Mouse (Mus musculus): ENCODE measurements around the gene Urb2. TPM values are rescaled to one million over a fixed set of nuclear protein-coding genes. Genes with fewer than 3 reads are reported as not detected.
A peak's percentile ranks its signal among the peaks of the same experiment; 100 is the strongest.
"Not testable (repeated sequence)": the region's sequence is repeated elsewhere in the genome, so short reads cannot be mapped to it uniquely, and the experiment has no call there.

Gene Urb2
- polyA plus RNA-seq, 1 experiment from 2014 or later = 9.0 TPM

DNA sequence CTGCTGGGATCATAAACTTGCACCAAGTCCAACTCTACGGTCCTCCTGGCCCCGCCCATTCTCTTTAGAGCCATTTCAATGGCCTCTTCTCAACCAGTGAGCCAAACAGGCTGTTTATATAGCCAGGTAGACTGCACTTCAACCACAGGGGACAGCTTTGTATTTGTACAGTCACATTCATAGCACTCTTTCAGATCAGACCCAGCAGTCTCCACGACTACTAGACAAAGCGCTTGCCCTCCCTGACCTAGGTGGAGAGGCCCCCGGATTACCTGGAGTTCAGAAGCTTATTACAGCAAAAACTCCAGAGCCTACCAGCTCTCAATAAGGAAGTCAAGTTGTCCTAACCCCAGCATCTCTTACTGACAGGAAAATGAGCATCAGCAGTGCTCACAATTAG lies 27.7 kb upstream of the Urb2 start:
- H3K36me3 ChIP-seq (ENCODE audit: insufficient read depth) = peaks cover 31% of the 10 kb centered on the region
- no peak overlapping the region for H3K4me3 ChIP-seq (ENCODE audit: low read depth, low read length)
- no peaks in the 10 kb centered on the region for H3K27me3 ChIP-seq (ENCODE audit: insufficient read depth, low read length)
- peak; percentile 16 for DNase-seq
- H3K27ac ChIP-seq (ENCODE audit: low read depth) = peak overlapping the region; percentile 65
- H3K4me1 ChIP-seq (ENCODE audit: insufficient read depth) = no peaks in the 10 kb centered on the region
- 0 out of 2 replicates have a peak, but pooled peaks have one; percentile 38 for ATAC-seq (ENCODE audit: insufficient read depth)
- H3K9ac ChIP-seq = no peak overlapping the region
- H3K9me3 ChIP-seq (ENCODE audit: low read depth, low read length) = no peaks in the 10 kb centered on the region
- WGBS = 69% methylated on average over 5 of the region's 5 CpGs
- TF ChIP-seq CTCF (IDR thresholded peaks at IDR 0.05; ENCODE audit: low read depth) = no peak
- H3K4me2 ChIP-seq = 0 out of 2 replicates have a peak overlapping the region, but pooled peaks have one; percentile 12

DNA sequence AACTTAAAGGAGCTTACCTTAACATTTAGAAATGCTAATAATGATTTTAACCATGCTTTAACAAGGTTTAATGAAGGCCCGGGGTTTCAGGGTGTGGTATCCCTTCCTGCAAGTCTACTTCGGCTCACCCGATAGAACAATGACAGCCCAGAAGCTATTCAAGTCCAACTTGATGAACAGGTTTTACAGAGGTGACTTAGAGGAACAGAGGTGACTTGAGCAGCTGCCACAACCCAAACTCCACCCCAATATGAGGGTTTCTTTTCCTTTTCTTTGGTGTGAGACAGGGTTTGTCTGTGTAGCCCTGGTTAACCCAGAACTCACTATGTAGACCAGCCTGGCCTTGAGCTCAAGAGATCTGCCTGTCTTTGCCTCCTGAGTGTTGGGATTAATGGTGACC lies 27.3 kb upstream of the Urb2 start:
- Histone ChIP-seq H3K36me3 (ENCODE audit: insufficient read depth) (peaks cover 35% of the 10 kb centered on the region), H3K27me3 (ENCODE audit: insufficient read depth, low read length) (no peaks in the 10 kb centered on the region), H3K4me2 (peak overlapping the region; percentile 12; the same call in 1 of the 2 replicates), H3K27ac (ENCODE audit: low read depth) (peak overlapping the region; percentile 65), H3K9ac (no peak overlapping the region), H3K4me1 (ENCODE audit: insufficient read depth) (no peaks in the 10 kb centered on the region), H3K9me3 (ENCODE audit: low read depth, low read length) (no peaks in the 10 kb centered on the region), H3K4me3 (ENCODE audit: low read depth, low read length) (no peak overlapping the region)
- peak; percentile 63 for DNase-seq
- ATAC-seq (ENCODE audit: insufficient read depth) = 0 out of 2 replicates have a peak, but pooled peaks have one; percentile 24
- 76% methylated on average over 3 of the region's 3 CpGs for WGBS
- TF ChIP-seq CTCF (IDR thresholded peaks at IDR 0.05; ENCODE audit: low read depth) = no peak

DNA sequence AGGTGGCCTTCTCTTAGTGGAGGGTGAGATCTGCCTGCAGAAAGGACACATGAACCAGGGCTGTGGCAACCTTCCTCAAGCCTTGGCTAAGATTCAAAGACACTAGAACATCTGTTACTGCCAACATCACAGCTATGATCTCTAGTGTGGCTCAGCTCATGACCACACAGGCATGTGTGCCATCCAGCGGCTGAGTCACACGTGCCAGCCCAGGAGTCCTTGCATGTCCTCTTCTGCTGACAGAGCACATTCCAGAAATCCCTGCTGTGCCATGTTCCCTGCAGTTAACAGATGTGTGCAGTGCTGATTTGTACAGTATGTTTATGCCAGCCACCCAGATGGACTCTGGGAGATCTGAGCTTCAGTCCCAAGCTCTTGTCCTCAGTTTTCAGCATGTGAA lies 21.7 kb upstream of the Urb2 start:
- DNase-seq (no peak), ATAC-seq (ENCODE audit: insufficient read depth) (no peak)
- TF ChIP-seq CTCF (IDR thresholded peaks at IDR 0.05; ENCODE audit: low read depth) = no peak
- 78% methylated on average over 2 of the region's 2 CpGs for WGBS
- no peaks in the 10 kb centered on the region for H3K4me1 ChIP-seq (ENCODE audit: insufficient read depth)
- peaks cover 81% of the 10 kb centered on the region for H3K36me3 ChIP-seq (ENCODE audit: insufficient read depth)
- H3K27me3 ChIP-seq (ENCODE audit: insufficient read depth, low read length) = no peaks in the 10 kb centered on the region
- no peak overlapping the region for H3K4me2 ChIP-seq
- no peak overlapping the region for H3K9ac ChIP-seq
- H3K27ac ChIP-seq (ENCODE audit: low read depth) = no peak overlapping the region
- no peak overlapping the region for H3K4me3 ChIP-seq (ENCODE audit: low read depth, low read length)
- no peaks in the 10 kb centered on the region for H3K9me3 ChIP-seq (ENCODE audit: low read depth, low read length)

DNA sequence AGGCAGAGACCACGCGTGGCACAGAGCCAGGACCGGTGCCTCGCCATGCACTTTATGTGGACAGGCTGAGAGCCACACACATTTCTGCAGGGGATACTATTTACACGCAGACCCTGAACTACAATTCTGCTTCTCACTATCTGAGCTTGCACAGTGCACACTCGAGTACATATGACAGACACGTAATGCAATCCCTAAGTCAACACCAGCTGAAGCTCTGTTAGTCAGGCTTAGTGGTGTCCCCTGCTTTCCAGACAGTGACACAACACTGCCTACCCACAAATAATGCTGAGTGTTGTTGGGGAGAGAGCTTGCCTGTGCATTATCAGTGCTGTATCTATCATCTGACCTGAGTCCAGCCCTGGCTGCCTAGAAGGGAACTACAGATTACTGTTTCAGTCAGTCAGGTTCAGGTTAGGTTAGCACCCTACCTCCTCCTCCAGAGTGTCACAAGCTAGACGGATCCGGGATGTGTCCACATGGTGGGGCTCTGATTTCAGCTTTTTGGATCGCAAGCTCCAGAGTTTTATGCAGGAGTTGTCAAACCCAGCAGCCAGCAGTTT lies 18.7 kb upstream of the Urb2 start:
- H3K4me3 ChIP-seq (ENCODE audit: low read depth, low read length) = no peak overlapping the region
- no peak overlapping the region for H3K4me2 ChIP-seq
- no peaks in the 10 kb centered on the region for H3K9me3 ChIP-seq (ENCODE audit: low read depth, low read length)
- no peaks in the 10 kb centered on the region for H3K4me1 ChIP-seq (ENCODE audit: insufficient read depth)
- DNase-seq = no peak
- no peak for ATAC-seq (ENCODE audit: insufficient read depth)
- no peak overlapping the region for H3K9ac ChIP-seq
- peaks cover 94% of the 10 kb centered on the region for H3K36me3 ChIP-seq (ENCODE audit: insufficient read depth)
- no peak for TF ChIP-seq CTCF (IDR thresholded peaks at IDR 0.05; ENCODE audit: low read depth)
- no peaks in the 10 kb centered on the region for H3K27me3 ChIP-seq (ENCODE audit: insufficient read depth, low read length)
- H3K27ac ChIP-seq (ENCODE audit: low read depth) = no peak overlapping the region
- WGBS = 85% methylated on average over 10 of the region's 10 CpGs

DNA sequence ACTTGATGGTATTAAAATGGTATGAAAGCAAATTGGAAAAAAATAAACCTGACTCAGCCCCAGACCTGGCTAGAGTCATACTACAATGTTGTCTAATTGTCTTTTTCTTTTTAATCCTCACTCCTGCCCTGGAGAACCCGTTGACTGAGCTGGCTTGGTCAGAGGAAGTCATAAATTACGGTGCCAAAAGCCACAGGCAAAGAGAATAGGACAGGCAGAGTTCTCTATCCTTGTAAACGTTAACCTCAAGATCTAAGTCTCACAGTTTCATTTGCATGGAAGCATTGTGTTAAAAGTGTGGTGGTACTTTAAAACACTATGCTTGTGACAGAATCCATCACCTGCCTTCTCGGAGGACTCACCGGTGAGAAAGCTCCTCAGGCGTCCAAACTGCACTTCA lies 13.5 kb upstream of the Urb2 start:
- no peak overlapping the region for H3K9ac ChIP-seq
- no peaks in the 10 kb centered on the region for H3K27me3 ChIP-seq (ENCODE audit: insufficient read depth, low read length)
- no peaks in the 10 kb centered on the region for H3K4me1 ChIP-seq (ENCODE audit: insufficient read depth)
- no peaks in the 10 kb centered on the region for H3K9me3 ChIP-seq (ENCODE audit: low read depth, low read length)
- no peak overlapping the region for H3K27ac ChIP-seq (ENCODE audit: low read depth)
- no peak overlapping the region for H3K4me3 ChIP-seq (ENCODE audit: low read depth, low read length)
- 75% methylated on average over 6 of the region's 6 CpGs for WGBS
- H3K36me3 ChIP-seq (ENCODE audit: insufficient read depth) = peaks cover 67% of the 10 kb centered on the region
- DNase-seq (no peak), ATAC-seq (ENCODE audit: insufficient read depth) (no peak)
- H3K4me2 ChIP-seq = no peak overlapping the region
- TF ChIP-seq CTCF (IDR thresholded peaks at IDR 0.05; ENCODE audit: low read depth) = no peak

DNA sequence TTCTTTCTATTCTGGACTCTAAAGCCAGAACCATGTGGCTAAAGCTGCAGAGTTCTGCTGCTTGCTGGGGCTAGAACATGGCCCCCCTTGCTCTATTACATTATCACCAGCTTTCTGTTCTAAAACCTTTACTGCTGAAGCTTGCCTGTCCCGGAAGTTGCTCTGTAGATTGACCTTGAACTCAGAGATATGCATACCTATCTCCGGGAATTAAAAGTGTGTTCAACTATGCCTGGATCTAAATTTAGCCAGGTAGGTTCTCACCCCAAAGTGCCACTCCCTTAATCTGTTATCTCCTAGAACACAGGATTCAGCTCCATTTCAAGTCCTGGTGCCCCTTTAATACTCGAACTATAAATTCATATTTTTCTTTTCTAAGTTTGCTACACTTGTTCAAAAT lies 9.7 kb upstream of the Urb2 start:
- no peak for TF ChIP-seq CTCF (IDR thresholded peaks at IDR 0.05; ENCODE audit: low read depth)
- no peak overlapping the region for H3K4me2 ChIP-seq
- WGBS = 80% methylated on average over 3 of the region's 3 CpGs
- H3K36me3 ChIP-seq (ENCODE audit: insufficient read depth) = peaks cover 32% of the 10 kb centered on the region
- no peaks in the 10 kb centered on the region for H3K9me3 ChIP-seq (ENCODE audit: low read depth, low read length)
- DNase-seq (no peak), ATAC-seq (ENCODE audit: insufficient read depth) (no peak)
- H3K9ac ChIP-seq = no peak overlapping the region
- no peaks in the 10 kb centered on the region for H3K4me1 ChIP-seq (ENCODE audit: insufficient read depth)
- H3K4me3 ChIP-seq (ENCODE audit: low read depth, low read length) = no peak overlapping the region
- H3K27me3 ChIP-seq (ENCODE audit: insufficient read depth, low read length) = no peaks in the 10 kb centered on the region
- no peak overlapping the region for H3K27ac ChIP-seq (ENCODE audit: low read depth)

DNA sequence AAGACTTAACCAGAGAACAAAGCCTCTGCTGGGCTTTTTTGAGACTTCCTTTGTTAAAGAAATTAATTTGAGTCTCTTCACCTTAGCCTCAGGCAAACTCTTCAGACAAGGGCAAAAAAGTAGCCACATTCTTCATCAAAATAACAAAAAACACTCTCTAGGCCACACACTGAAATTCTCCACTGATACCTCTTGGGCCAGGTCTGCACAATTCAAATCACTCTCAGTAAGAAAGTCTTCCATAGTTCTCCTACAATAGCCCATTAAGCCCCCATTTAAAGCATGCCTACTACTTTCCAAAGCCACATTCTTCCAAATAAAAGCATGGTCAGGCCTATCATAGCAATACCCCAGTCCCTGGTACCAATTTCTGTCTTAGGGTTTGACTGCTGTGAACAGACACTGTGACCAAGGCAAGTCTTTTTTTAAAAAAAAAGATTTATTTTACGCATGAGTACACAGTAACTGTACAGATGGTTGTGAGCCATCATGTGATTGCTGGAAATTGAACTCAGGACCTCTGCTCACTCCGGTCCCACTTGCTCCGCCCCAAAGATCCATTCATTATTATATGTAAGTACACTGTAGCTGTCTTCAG lies 9.2 kb upstream of the Urb2 start:
- no peak overlapping the region for H3K4me2 ChIP-seq
- H3K9ac ChIP-seq = no peak overlapping the region
- no peak overlapping the region for H3K27ac ChIP-seq (ENCODE audit: low read depth)
- H3K36me3 ChIP-seq (ENCODE audit: insufficient read depth) = peaks cover 27% of the 10 kb centered on the region
- H3K27me3 ChIP-seq (ENCODE audit: insufficient read depth, low read length) = no peaks in the 10 kb centered on the region
- 94% methylated on average over 3 of the region's 3 CpGs for WGBS
- DNase-seq = no peak
- H3K9me3 ChIP-seq (ENCODE audit: low read depth, low read length) = no peaks in the 10 kb centered on the region
- no peak for ATAC-seq (ENCODE audit: insufficient read depth)
- H3K4me1 ChIP-seq (ENCODE audit: insufficient read depth) = no peaks in the 10 kb centered on the region
- TF ChIP-seq CTCF (IDR thresholded peaks at IDR 0.05; ENCODE audit: low read depth) = no peak
- no peak overlapping the region for H3K4me3 ChIP-seq (ENCODE audit: low read depth, low read length)

DNA sequence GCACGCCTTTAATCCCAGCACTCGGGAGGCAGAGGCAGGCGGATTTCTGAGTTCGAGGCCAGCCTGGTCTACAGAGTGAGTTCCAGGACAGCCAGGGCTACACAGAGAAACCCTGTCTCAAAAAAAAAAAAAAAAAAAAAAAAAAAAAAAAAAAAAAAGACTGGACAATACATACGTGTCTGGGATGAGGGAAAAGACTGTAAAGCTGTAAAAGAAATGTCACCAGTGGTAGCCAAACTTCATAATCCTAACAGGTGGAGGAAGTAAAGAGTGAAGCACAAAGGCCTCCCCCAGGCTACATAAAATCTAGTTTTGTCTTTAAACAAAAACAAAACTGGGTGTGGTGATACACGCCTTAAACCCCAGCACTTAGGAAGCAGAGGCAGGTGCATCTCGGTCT lies 7.0 kb upstream of the Urb2 start:
- H3K4me1 ChIP-seq (ENCODE audit: insufficient read depth) = not testable (repeated sequence)
- WGBS = 85% methylated on average over 7 of the region's 7 CpGs

More for the DNA sequence above, 7.0 kb upstream of the Urb2 start:
- not testable (repeated sequence) for H3K4me2 ChIP-seq; H3K9me3 ChIP-seq (ENCODE audit: low read depth, low read length); H3K9ac ChIP-seq; H3K27ac ChIP-seq (ENCODE audit: low read depth); DNase-seq; H3K27me3 ChIP-seq (ENCODE audit: insufficient read depth, low read length); H3K36me3 ChIP-seq (ENCODE audit: insufficient read depth); ATAC-seq (ENCODE audit: insufficient read depth); H3K4me3 ChIP-seq (ENCODE audit: low read depth, low read length)
